Comparison of ENCODE assay signal across 13 mouse cellular contexts in the genomic region with DNA sequence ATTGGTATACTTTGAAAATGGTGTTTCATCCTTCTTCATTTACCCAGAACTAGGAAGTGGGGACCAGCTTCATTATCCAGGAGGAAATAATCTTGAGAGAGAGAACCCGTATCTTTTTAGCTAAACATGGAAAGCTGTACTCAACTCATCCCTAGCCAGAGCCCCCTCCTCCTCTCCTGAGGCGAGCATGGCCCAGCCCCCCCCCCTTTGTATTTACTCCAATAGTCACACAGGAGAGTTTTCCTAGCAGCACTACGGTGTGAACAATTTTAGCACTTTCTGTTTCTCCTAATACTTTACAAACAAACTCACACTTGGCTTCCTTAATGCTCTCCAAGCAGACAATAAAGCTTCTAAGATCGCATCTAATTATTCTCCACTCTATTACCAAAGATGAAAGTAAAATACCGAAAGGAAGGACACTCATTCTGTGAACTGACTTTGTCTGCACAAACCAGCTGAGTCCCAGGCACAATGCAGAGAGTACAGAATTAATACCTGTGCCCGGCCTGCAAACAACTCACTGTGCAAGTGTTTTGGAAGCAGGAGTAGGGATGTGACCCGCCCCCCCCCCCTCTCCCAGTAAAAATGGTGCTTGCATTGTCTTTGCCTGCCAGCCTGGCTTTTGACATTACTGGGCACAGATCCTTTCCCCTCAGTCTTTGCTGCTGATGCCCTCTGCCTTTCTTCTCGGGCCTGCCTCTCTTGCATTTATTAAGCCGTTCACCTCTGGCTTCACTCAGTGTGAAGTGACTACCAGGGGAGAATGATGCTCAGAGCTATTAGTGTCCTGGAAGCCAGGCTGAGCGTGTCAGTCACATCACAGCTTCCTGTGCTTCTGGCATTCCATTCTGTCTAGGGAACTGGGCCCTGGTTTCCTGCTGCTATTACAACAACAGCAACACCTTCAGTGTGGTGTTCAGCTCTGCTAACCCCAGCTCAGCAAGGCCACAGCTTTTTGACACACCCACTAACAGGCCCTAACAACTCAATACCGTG.
A peak's percentile ranks its signal among the peaks of the same experiment; 100 is the strongest.
DNase-seq lines count a peak whose midpoint lies in the region; ATAC-seq lines count a peak whose summit lies in the region.
"Had no signal": no experiment of that assay in that cellular context is flagged by ENCODE, and none has a peak within 500 bp of the region (broad histone marks: within the 10 kb centered on the region; RNA-seq: fewer than 3 reads in every experiment).

No protein-coding gene starts in this region.

- WGBS in heart, embryonic 15.5 days = 50% methylated on average over 11 of the region's 11 CpGs

- H3K27me3 ChIP-seq in heart, embryonic 15.5 days = no peaks in the 10 kb centered on the region
- H3K27me3 ChIP-seq: embryonic facial prominence, embryonic 12.5 days had no signal

- H3K9ac ChIP-seq in heart, embryonic 15.5 days = no peak overlapping the region
- H3K9ac ChIP-seq: embryonic facial prominence, embryonic 12.5 days had no signal

- no peak for ATAC-seq in heart, embryonic 15.5 days (replicated peaks; ENCODE audit: insufficient number of reproducible peaks, insufficient read depth, low FRiP score, low read depth)
- no peak for ATAC-seq in erythroblast, adult 5-6 weeks (replicated peaks; ENCODE audit: low FRiP score, poor library complexity, severe bottlenecking)

- H3K36me3 ChIP-seq in heart, embryonic 15.5 days = no peaks in the 10 kb centered on the region
- H3K36me3 ChIP-seq: embryonic facial prominence, embryonic 12.5 days had no signal

- no peak for DNase-seq in heart, postnatal 4 days
- DNase-seq in 416B (ENCODE audit: low read depth) = peak; percentile 9
- DNase-seq in embryo, embryonic 10.5 days (ENCODE audit: low spot score) = peak; percentile 26
- DNase-seq in mesoderm, embryonic 11.5 days (ENCODE audit: low read depth, low spot score) = peak; percentile 21
- no peak for DNase-seq in spleen, adult 12 weeks (ENCODE audit: low spot score)
- DNase-seq in ovary, postnatal 36 days (ENCODE audit: low spot score) = no peak
- DNase-seq: gastrocnemius, postnatal 10 days; kidney, adult 11 months; layer of hippocampus, adult 9-11 months had no signal

- peaks cover 7% of the 10 kb centered on the region for H3K4me1 ChIP-seq in heart, embryonic 15.5 days (replicated peaks)

- no peak overlapping the region for H3K4me3 ChIP-seq in heart, embryonic 15.5 days
- H3K4me3 ChIP-seq: embryonic facial prominence, embryonic 12.5 days; megakaryocyte, embryonic 14.5 days had no signal

- H3K27ac ChIP-seq in heart, embryonic 15.5 days = 0 out of 2 replicates have a peak overlapping the region, but pooled peaks have one; percentile 20
- H3K27ac ChIP-seq: embryonic facial prominence, embryonic 12.5 days had no signal

- H3K9me3 ChIP-seq in heart, embryonic 15.5 days (replicated peaks) = no peaks in the 10 kb centered on the region
- H3K9me3 ChIP-seq: embryonic facial prominence, embryonic 12.5 days; megakaryocyte, embryonic 14.5 days had no signal

- no peak overlapping the region for H3K4me2 ChIP-seq in heart, embryonic 15.5 days
- H3K4me2 ChIP-seq: embryonic facial prominence, embryonic 12.5 days had no signal

Comparison
In these comparisons a context has a peak if more than half of its experiments do, and no peak if none do; other contexts are left out.
1. DNase-seq: peak in 416B (single experiment), embryo, embryonic 10.5 days (single experiment) and mesoderm, embryonic 11.5 days (single experiment); none in heart, postnatal 4 days (single experiment), spleen, adult 12 weeks (single experiment) and ovary, postnatal 36 days (single experiment).